Mouse (Mus musculus): Measurements from ENCODE around the gene Bnip1.

- TF ChIP-seq CTCF (conservative IDR thresholded peaks at IDR 0.05; ENCODE audit: low read length) (no peak), POU5F1 (IDR thresholded peaks at IDR 0.05; ENCODE audit: borderline replicate concordance, low read length) (no peak)
Observed at GRCm38 (mm10) chr17:26788986-26789385, 8.1 kb downstream of the Bnip1 start.

All from E14TG2a.4 (cell line).